Mouse (Mus musculus): ENCODE results near the gene Lias. TPM values are rescaled to one million over a fixed set of nuclear protein-coding genes. Genes with fewer than 3 reads are reported as not detected.

The Lias gene
- 54.0 and 55.6 TPM in 2 replicates for polyA plus RNA-seq (2016; fragmentation: Nextera tagmentation; extraction: Ambion mirVana)

GRCm38 (mm10) chr5:65390648-65391644 is at the start of gene Lias, which contains the start of gene Rpl9:
TSS of gene Lias (plus strand) at chr5:65391497.
TSS of gene Rpl9 (minus strand) at chr5:65391444.
- Histone ChIP-seq H3K4me1 (replicated peaks) (peaks cover 14% of the 10 kb centered on the region), H3K9me3 (replicated peaks) (no peaks in the 10 kb centered on the region), H3K9ac (peak within 1 kb of the TSS; percentile 99), H3K4me2 (peak within 1 kb of the TSS; percentile 90), H3K27me3 (replicated peaks) (no peaks in the 10 kb centered on the region), H3K36me3 (peaks cover 44% of the 10 kb centered on the region), H3K27ac (ENCODE audit: poor library complexity, severe bottlenecking) (peak within 1 kb of the TSS; percentile 92), H3K4me3 (peak within 1 kb of the TSS; percentile 96)
- under 1% methylated on average over 83 of the region's 83 CpGs for whole genome bisulfite sequencing
- peak; percentile 95 for ATAC-seq (ENCODE audit: insufficient number of reproducible peaks, low FRiP score)

- H3K36me3 ChIP-seq, result no peaks in the 10 kb centered on the region
- H3K9me3 ChIP-seq (replicated peaks), result no peaks in the 10 kb centered on the region
- H3K27me3 ChIP-seq (replicated peaks), result no peaks in the 10 kb centered on the region
- 42% methylated on average over 15 of the region's 15 CpGs for WGBS
- peak within 1 kb of the TSS; percentile 10 for H3K4me3 ChIP-seq
- H3K4me1 ChIP-seq (replicated peaks), result no peaks in the 10 kb centered on the region
- H3K27ac ChIP-seq (ENCODE audit: poor library complexity, severe bottlenecking), result no peak within 1 kb of the TSS
- H3K9ac ChIP-seq, result peak within 1 kb of the TSS; percentile 33; the same call in 1 of the 2 replicates
- peak within 1 kb of the TSS; percentile 61 for H3K4me2 ChIP-seq
- ATAC-seq (ENCODE audit: insufficient number of reproducible peaks, low FRiP score), result no peak
These were observed 43.1 kb upstream of the Lias start, which contains the start of gene Klb for GRCm38 (mm10) chr5:65348168-65348567. TSS of gene Klb (plus strand) at chr5:65348314.

DNA sequence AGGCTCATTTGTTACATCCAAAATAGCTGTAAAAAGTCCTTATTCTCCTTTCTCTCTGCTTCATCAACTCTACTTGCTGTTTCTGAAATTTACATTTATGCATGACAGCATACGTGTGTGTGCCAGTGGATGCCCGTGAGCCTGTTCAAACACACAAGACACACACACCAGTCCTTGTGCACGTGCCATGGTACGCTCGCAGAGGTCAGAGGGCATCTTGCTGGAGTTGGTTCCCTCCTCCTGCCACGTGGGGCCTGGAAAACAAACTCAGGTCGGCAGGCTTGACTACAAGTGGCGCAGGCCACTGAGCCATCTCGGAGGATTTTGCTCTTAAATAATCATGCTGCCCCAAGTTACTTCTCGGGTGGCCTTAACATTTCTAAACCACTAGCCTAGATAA is 40.8 kb upstream of the Lias start:
- Histone ChIP-seq H3K9ac (no peak overlapping the region), H3K36me3 (no peaks in the 10 kb centered on the region)

GRCm38 (mm10) chr5:65354097-65354496 is 37.2 kb upstream of the Lias start:
- 71% methylated on average over 3 of the region's 3 CpGs for WGBS
- no peak for ATAC-seq (ENCODE audit: insufficient number of reproducible peaks, low FRiP score)
- Histone ChIP-seq H3K27ac (ENCODE audit: poor library complexity, severe bottlenecking) (no peak overlapping the region), H3K27me3 (replicated peaks) (no peaks in the 10 kb centered on the region), H3K9ac (no peak overlapping the region), H3K4me2 (no peak overlapping the region), H3K9me3 (replicated peaks) (0 out of 2 replicates have a peak, but pooled peaks cover 5% of the 10 kb centered on the region), H3K36me3 (no peaks in the 10 kb centered on the region), H3K4me3 (no peak overlapping the region), H3K4me1 (replicated peaks) (no peaks in the 10 kb centered on the region)

More for the DNA sequence above, 40.8 kb upstream of the Lias start:
- Histone ChIP-seq H3K27ac (ENCODE audit: poor library complexity, severe bottlenecking) (no peak overlapping the region), H3K4me2 (no peak overlapping the region), H3K27me3 (replicated peaks) (no peaks in the 10 kb centered on the region), H3K4me3 (no peak overlapping the region), H3K9me3 (replicated peaks) (0 out of 2 replicates have a peak, but pooled peaks cover 5% of the 10 kb centered on the region), H3K4me1 (replicated peaks) (no peaks in the 10 kb centered on the region)
- WGBS, result 70% methylated on average over 10 of the region's 10 CpGs
- ATAC-seq (ENCODE audit: insufficient number of reproducible peaks, low FRiP score), result no peak

- Histone ChIP-seq H3K27me3 (replicated peaks) (no peaks in the 10 kb centered on the region), H3K4me2 (no peak overlapping the region), H3K4me3 (no peak overlapping the region), H3K9ac (no peak overlapping the region), H3K27ac (ENCODE audit: poor library complexity, severe bottlenecking) (no peak overlapping the region), H3K9me3 (replicated peaks) (0 out of 2 replicates have a peak, but pooled peaks cover 5% of the 10 kb centered on the region), H3K36me3 (no peaks in the 10 kb centered on the region), H3K4me1 (replicated peaks) (no peaks in the 10 kb centered on the region)
- ATAC-seq (ENCODE audit: insufficient number of reproducible peaks, low FRiP score), result no peak
- WGBS, result 73% methylated on average over 5 of the region's 5 CpGs
These were observed 36.3 kb upstream of the Lias start for GRCm38 (mm10) chr5:65354985-65355384.

- Histone ChIP-seq H3K4me3 (no peak overlapping the region), H3K9me3 (replicated peaks) (0 out of 2 replicates have a peak, but pooled peaks cover 5% of the 10 kb centered on the region), H3K36me3 (no peaks in the 10 kb centered on the region), H3K27me3 (replicated peaks) (no peaks in the 10 kb centered on the region), H3K9ac (no peak overlapping the region), H3K4me2 (no peak overlapping the region), H3K4me1 (replicated peaks) (no peaks in the 10 kb centered on the region), H3K27ac (ENCODE audit: poor library complexity, severe bottlenecking) (no peak overlapping the region)
- no peak for ATAC-seq (ENCODE audit: insufficient number of reproducible peaks, low FRiP score)
- 82% methylated on average over 6 of the region's 6 CpGs for WGBS
These were observed 34.4 kb upstream of the Lias start for GRCm38 (mm10) chr5:65356851-65357250.

- H3K4me2 ChIP-seq, result no peak overlapping the region
- no peaks in the 10 kb centered on the region for H3K4me1 ChIP-seq (replicated peaks)
- 77% methylated on average over 3 of the region's 3 CpGs for WGBS
- no peaks in the 10 kb centered on the region for H3K36me3 ChIP-seq
- no peaks in the 10 kb centered on the region for H3K27me3 ChIP-seq (replicated peaks)
- 0 out of 2 replicates have a peak, but pooled peaks cover 5% of the 10 kb centered on the region for H3K9me3 ChIP-seq (replicated peaks)
- no peak overlapping the region for H3K9ac ChIP-seq
- no peak for ATAC-seq (ENCODE audit: insufficient number of reproducible peaks, low FRiP score)
- no peak overlapping the region for H3K27ac ChIP-seq (ENCODE audit: poor library complexity, severe bottlenecking)
- H3K4me3 ChIP-seq, result no peak overlapping the region
These were observed 33.5 kb upstream of the Lias start for GRCm38 (mm10) chr5:65357771-65358170.

DNA sequence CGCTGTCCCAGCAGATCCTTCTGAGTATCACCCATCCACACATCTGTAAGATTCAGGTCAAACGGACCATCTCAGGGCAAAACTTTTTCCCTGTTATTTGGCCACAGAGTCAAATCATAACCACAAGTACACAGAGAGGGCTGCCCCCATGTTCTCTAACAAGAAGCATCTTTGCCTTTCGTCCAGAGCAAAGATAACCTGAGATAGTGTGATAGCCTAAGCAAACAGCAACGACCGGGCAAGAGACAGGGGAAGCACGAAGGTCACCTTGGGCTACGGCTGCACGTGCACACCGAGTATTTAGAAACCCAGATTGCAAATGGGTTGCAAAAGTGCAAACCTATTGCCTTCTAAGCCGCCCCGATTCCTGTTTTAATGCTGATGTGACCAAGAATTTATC is 23.5 kb upstream of the Lias start:
- no peak for ATAC-seq (ENCODE audit: insufficient number of reproducible peaks, low FRiP score)
- Histone ChIP-seq H3K4me3 (no peak overlapping the region), H3K36me3 (no peaks in the 10 kb centered on the region), H3K27ac (ENCODE audit: poor library complexity, severe bottlenecking) (no peak overlapping the region), H3K9ac (no peak overlapping the region), H3K27me3 (replicated peaks) (no peaks in the 10 kb centered on the region), H3K4me2 (no peak overlapping the region), H3K4me1 (replicated peaks) (no peaks in the 10 kb centered on the region), H3K9me3 (replicated peaks) (no peaks in the 10 kb centered on the region)
- WGBS, result 66% methylated on average over 11 of the region's 11 CpGs

GRCm38 (mm10) chr5:65371551-65371950 is 19.7 kb upstream of the Lias start:
- no peaks in the 10 kb centered on the region for H3K9me3 ChIP-seq (replicated peaks)
- H3K27ac ChIP-seq (ENCODE audit: poor library complexity, severe bottlenecking), result no peak overlapping the region
- WGBS, result 88% methylated on average over 7 of the region's 7 CpGs
- ATAC-seq (ENCODE audit: insufficient number of reproducible peaks, low FRiP score), result no peak
- no peak overlapping the region for H3K4me3 ChIP-seq
- no peak overlapping the region for H3K9ac ChIP-seq
- H3K4me2 ChIP-seq, result no peak overlapping the region
- no peaks in the 10 kb centered on the region for H3K36me3 ChIP-seq
- no peaks in the 10 kb centered on the region for H3K4me1 ChIP-seq (replicated peaks)
- no peaks in the 10 kb centered on the region for H3K27me3 ChIP-seq (replicated peaks)

DNA sequence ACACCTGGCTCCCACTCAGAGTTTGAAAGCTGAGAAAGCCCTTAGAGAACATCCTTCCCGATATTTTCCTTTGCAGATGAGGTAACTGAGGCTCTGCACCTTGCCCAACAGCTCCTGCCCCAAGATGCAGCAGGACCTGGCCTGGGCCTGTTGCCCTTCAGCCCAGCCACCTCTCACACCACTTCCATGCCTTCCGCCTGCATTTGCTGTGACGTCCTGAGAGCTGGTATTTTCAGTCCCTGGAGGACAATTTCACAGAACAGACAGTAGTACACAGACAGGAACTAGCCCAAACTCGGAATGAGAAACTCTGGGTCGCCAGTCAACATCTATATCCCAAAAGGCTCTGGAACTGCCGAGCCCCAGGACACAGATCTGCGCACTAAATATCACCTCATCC is 16.6 kb upstream of the Lias start:
- H3K27me3 ChIP-seq (replicated peaks), result no peaks in the 10 kb centered on the region
- 79% methylated on average over 7 of the region's 7 CpGs for WGBS
- H3K4me3 ChIP-seq, result no peak overlapping the region
- no peak overlapping the region for H3K27ac ChIP-seq (ENCODE audit: poor library complexity, severe bottlenecking)
- no peaks in the 10 kb centered on the region for H3K9me3 ChIP-seq (replicated peaks)
- H3K9ac ChIP-seq, result no peak overlapping the region
- H3K36me3 ChIP-seq, result no peaks in the 10 kb centered on the region
- ATAC-seq (ENCODE audit: insufficient number of reproducible peaks, low FRiP score), result no peak
- H3K4me1 ChIP-seq (replicated peaks), result no peaks in the 10 kb centered on the region
- H3K4me2 ChIP-seq, result no peak overlapping the region

- WGBS, result 64% methylated on average over 2 of the region's 2 CpGs
- H3K9me3 ChIP-seq (replicated peaks), result no peaks in the 10 kb centered on the region
- no peak overlapping the region for H3K27ac ChIP-seq (ENCODE audit: poor library complexity, severe bottlenecking)
- H3K4me3 ChIP-seq, result no peak overlapping the region
- peaks cover 38% of the 10 kb centered on the region for H3K36me3 ChIP-seq
- H3K9ac ChIP-seq, result no peak overlapping the region
- ATAC-seq (ENCODE audit: insufficient number of reproducible peaks, low FRiP score), result no peak
- no peak overlapping the region for H3K4me2 ChIP-seq
- peaks cover 14% of the 10 kb centered on the region for H3K4me1 ChIP-seq (replicated peaks)
- H3K27me3 ChIP-seq (replicated peaks), result no peaks in the 10 kb centered on the region
These were observed 5.6 kb upstream of the Lias start for GRCm38 (mm10) chr5:65385704-65386103.

Measured in heart, embryonic 12.5 days (tissue).